ENCODE assay signal across 7 mouse cellular contexts in the genomic region with DNA sequence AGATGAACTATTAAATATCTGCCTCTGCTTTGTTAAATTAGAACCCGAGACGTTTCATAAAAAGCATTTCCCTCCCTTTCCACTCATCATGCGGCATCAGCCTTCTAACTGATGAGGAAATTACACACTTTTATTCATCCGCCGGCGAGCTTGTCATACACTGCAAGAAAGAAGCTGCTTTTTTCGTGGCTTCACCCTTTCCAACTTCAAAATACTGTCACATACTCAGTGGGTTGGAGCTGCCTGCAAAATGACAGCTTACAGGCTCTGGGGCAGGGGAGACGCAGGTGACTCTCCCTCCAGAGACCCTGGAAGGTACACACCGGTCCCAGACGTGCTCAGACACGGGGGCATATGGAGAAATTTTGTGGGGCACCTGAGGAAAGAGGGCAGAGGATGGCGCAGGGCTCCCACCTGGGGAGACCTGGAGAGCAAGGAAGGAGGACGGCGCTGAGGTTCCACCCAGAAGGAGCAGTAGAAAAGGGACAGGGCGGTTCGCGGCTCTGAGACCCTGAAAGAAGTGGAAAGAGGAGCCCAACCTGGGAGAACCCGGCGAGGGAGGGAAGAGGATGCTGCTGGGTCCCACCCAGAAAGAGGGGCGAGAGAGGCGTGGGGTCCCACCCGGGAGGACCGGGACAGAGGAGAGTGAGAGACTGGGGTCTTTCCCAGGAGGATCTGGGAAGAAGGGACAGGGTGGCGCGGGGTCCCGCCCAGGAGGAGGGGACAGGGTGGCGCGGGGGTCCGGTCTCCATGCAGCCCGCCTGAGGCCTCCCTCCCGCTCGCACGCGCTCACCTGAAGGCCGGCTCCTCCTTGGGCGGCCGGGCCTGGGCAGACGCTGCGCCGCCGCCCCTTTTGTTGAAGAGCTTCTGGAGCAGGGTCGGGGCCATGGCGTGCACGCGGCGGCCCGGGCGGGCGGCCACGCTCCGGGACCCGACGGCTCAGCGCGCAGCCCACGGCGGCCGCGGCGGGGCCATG. TPM values are rescaled to one million over a fixed set of nuclear protein-coding genes. Genes with fewer than 3 reads are reported as not detected.
A peak's percentile ranks its signal among the peaks of the same experiment; 100 is the strongest.
DNase-seq lines count a peak whose midpoint lies in the region; ATAC-seq and TF ChIP-seq lines count a peak whose summit lies in the region.

No protein-coding gene starts in this region.

- peak overlapping the region; percentile 85 for H3K4me2 ChIP-seq in forebrain, embryonic 12.5 days
- H3K4me2 ChIP-seq in intestine, embryonic 14.5 days (ENCODE audit: low read length) = peak overlapping the region; percentile 82

- H3K27ac ChIP-seq in spleen, adult 2 months (ENCODE audit: insufficient read depth, low read length) = no peak overlapping the region; the same call in 1 of the 2 replicates
- H3K27ac ChIP-seq in forebrain, embryonic 12.5 days = peak overlapping the region; percentile 78
- H3K27ac ChIP-seq in intestine, embryonic 14.5 days (ENCODE audit: low read depth) = peak overlapping the region; percentile 57

- no peak for TF ChIP-seq CTCF in spleen, adult 2 months (IDR thresholded peaks at IDR 0.05; ENCODE audit: extremely low read depth, insufficient read depth, insufficient read length, insufficient replicate concordance)
- no peak for TF ChIP-seq CTCF in brain, embryonic 14.5 days (IDR thresholded peaks at IDR 0.05; ENCODE audit: borderline replicate concordance, extremely low read depth, insufficient read depth, insufficient read length)

- WGBS in spleen, adult 2 months = 4% methylated on average over 60 of the region's 60 CpGs
- WGBS in forebrain, embryonic 12.5 days = 3% methylated on average over 59 of the region's 60 CpGs
- 2% methylated on average over 60 of the region's 60 CpGs for WGBS in intestine, embryonic 14.5 days

- peak in 1 of 2 experiments; percentile 11 for DNase-seq in spleen, adult 2 months (ENCODE audit: low read depth in 1 of 2, low spot score in 2 of 2)
- DNase-seq in spleen, adult 12 weeks (ENCODE audit: low spot score) = no peak
- DNase-seq in brain, embryonic 14.5 days (ENCODE audit: low read depth) = peak; percentile 65
- DNase-seq in intestine, embryonic 14.5 days (ENCODE audit: low spot score) = peak; percentile 79
- DNase-seq in lung, postnatal 10 days = peak; percentile 57
- DNase-seq in spleen, postnatal 36 days (ENCODE audit: low spot score in 2 of 2) = peak; percentile 19 to 22

- H3K9ac ChIP-seq in forebrain, embryonic 12.5 days = peak overlapping the region; percentile 84
- peak overlapping the region; percentile 79 for H3K9ac ChIP-seq in intestine, embryonic 14.5 days (ENCODE audit: low read length)

- H3K4me1 ChIP-seq in spleen, adult 2 months (ENCODE audit: control insufficient read depth, insufficient read depth, insufficient read length) = peaks cover 5% of the 10 kb centered on the region; the same call in 1 of the 2 replicates
- peaks cover 15% of the 10 kb centered on the region for H3K4me1 ChIP-seq in forebrain, embryonic 12.5 days
- H3K4me1 ChIP-seq in intestine, embryonic 14.5 days (replicated peaks; ENCODE audit: control insufficient read depth, insufficient read depth, low read length) = 0 out of 2 replicates have a peak, but pooled peaks cover 9% of the 10 kb centered on the region

- peak; percentile 74; the same call in 1 of the 2 replicates for ATAC-seq in forebrain, embryonic 12.5 days (ENCODE audit: low FRiP score)
- peak; percentile 0 for ATAC-seq in intestine, embryonic 14.5 days (replicated peaks; ENCODE audit: low FRiP score, low TSS enrichment, low read depth)

- H3K36me3 ChIP-seq in spleen, adult 2 months (ENCODE audit: control insufficient read depth, insufficient read depth, low read length) = no peaks in the 10 kb centered on the region
- H3K36me3 ChIP-seq in forebrain, embryonic 12.5 days (replicated peaks) = no peaks in the 10 kb centered on the region
- no peaks in the 10 kb centered on the region for H3K36me3 ChIP-seq in intestine, embryonic 14.5 days (ENCODE audit: control insufficient read depth, insufficient read depth, low read length)

- H3K4me3 ChIP-seq in spleen, adult 2 months (ENCODE audit: extremely low read depth, insufficient read depth, insufficient read length) = peak overlapping the region; percentile 80
- peak overlapping the region; percentile 83 for H3K4me3 ChIP-seq in forebrain, embryonic 12.5 days (replicated peaks)
- peak overlapping the region; percentile 67 for H3K4me3 ChIP-seq in intestine, embryonic 14.5 days (ENCODE audit: low read depth, low read length)

- H3K9me3 ChIP-seq in forebrain, embryonic 12.5 days = no peaks in the 10 kb centered on the region
- no peaks in the 10 kb centered on the region for H3K9me3 ChIP-seq in intestine, embryonic 14.5 days (ENCODE audit: control insufficient read depth, low read length)

- no peak for TF ChIP-seq POLR2A in spleen, adult 2 months (IDR thresholded peaks at IDR 0.05; ENCODE audit: low read depth, low read length)
- TF ChIP-seq POLR2A in brain, embryonic 14.5 days (IDR thresholded peaks at IDR 0.05; ENCODE audit: borderline replicate concordance, extremely low read depth, insufficient read depth, insufficient read length, poor library complexity, severe bottlenecking) = no peak

- H3K27me3 ChIP-seq in spleen, adult 2 months (ENCODE audit: control insufficient read depth, insufficient read depth, low read length) = peaks cover 14% of the 10 kb centered on the region
- no peaks in the 10 kb centered on the region for H3K27me3 ChIP-seq in forebrain, embryonic 12.5 days
- H3K27me3 ChIP-seq in intestine, embryonic 14.5 days (replicated peaks; ENCODE audit: control insufficient read depth, insufficient read depth, low read length) = no peaks in the 10 kb centered on the region

RNA-seq across cellular contexts. Expression of gene Fnip2, which starts 0.6 kb away (rescaled TPM):
- polyA plus RNA-seq in spleen, adult 2 months (2012; rRNA removed) = 2.6 and 3.1 TPM in 2 replicates
- polyA plus RNA-seq in brain, embryonic 14.5 days (2012; rRNA removed) = 14.2 and 21.3 TPM in 2 replicates
- polyA plus RNA-seq in forebrain, embryonic 12.5 days (2016; fragmentation: Nextera tagmentation; extraction: Ambion mirVana) = 6.2 and 7.3 TPM in 2 replicates
- polyA plus RNA-seq in intestine, embryonic 14.5 days (2014; fragmentation: Nextera tagmentation; extraction: Ambion mirVana) = 4.0 and 5.9 TPM in 2 replicates

RNA-seq across cellular contexts. Expression of gene Ppid, which starts 24.1 kb away (rescaled TPM):
- 4.7 and 5.0 TPM in 2 replicates for polyA plus RNA-seq in spleen, adult 2 months (2012; rRNA removed)
- 77.0 and 77.5 TPM in 2 replicates for polyA plus RNA-seq in brain, embryonic 14.5 days (2012; rRNA removed)
- polyA plus RNA-seq in forebrain, embryonic 12.5 days (2016; fragmentation: Nextera tagmentation; extraction: Ambion mirVana) = 176 and 188 TPM in 2 replicates
- 162 and 179 TPM in 2 replicates for polyA plus RNA-seq in intestine, embryonic 14.5 days (2014; fragmentation: Nextera tagmentation; extraction: Ambion mirVana)

Comparison
In these comparisons a context has a peak if more than half of its experiments do, and no peak if none do; other contexts are left out.
1. RNA of gene Ppid, which starts 24.1 kb away (polyA plus RNA-seq): 176 to 188 TPM in forebrain, embryonic 12.5 days, 162 to 179 TPM in intestine, embryonic 14.5 days and 77.0 to 77.5 TPM in brain, embryonic 14.5 days; 4.7 to 5.0 TPM in spleen, adult 2 months; every median in the first group is over 10 times any median in the second.
2. Peak in every context shown above with its lines, with median percentiles within 50 percentile points of each other: H3K4me3 ChIP-seq.